Mouse (Mus musculus) stomach, embryonic 15.5 days (tissue): ENCODE measurements around the gene Igdcc3. TPM values are rescaled to one million over a fixed set of nuclear protein-coding genes. Genes with fewer than 3 reads are reported as not detected.

Experiments
- ATAC-seq: fragments of 200-750 bp; cut with Nextera tagmentation; 2 replicates; pipeline ENCODE4 v1.8.0; 2017; ENCODE audit warnings: low read depth, moderate number of reproducible peaks, moderate TSS enrichment; ENCODE audit not compliant: insufficient read depth, low FRiP score
- H3K27ac ChIP-seq: fragments of 300-500 bp; sonication (generic); 2 replicates; pipeline ENCODE4 v1.5.1; 2015; ENCODE audit warnings: mild to moderate bottlenecking, inconsistent platforms
- H3K27me3 ChIP-seq: fragments of 300-500 bp; sonication (generic); replicated peaks from 2 replicates; pipeline ENCODE4 v1.6.1; 2015; ENCODE audit warnings: inconsistent platforms
- H3K36me3 ChIP-seq: fragments of 300-500 bp; sonication (generic); 2 replicates; pipeline ENCODE4 v1.6.1; 2015; ENCODE audit warnings: inconsistent platforms
- H3K4me1 ChIP-seq: fragments of 300-500 bp; sonication (generic); 2 replicates; pipeline ENCODE4 v1.6.1; 2015; ENCODE audit warnings: inconsistent platforms
- H3K4me2 ChIP-seq: fragments of 300-500 bp; sonication (generic); 2 replicates; pipeline ENCODE4 v1.6.1; 2015; ENCODE audit warnings: mild to moderate bottlenecking, inconsistent platforms
- H3K4me3 ChIP-seq: fragments of 300-500 bp; sonication (generic); replicated peaks from 2 replicates; pipeline ENCODE4 v1.5.1; 2015; ENCODE audit warnings: inconsistent platforms
- H3K9ac ChIP-seq: fragments of 300-500 bp; sonication (generic); 2 replicates; pipeline ENCODE4 v1.6.1; 2015; ENCODE audit warnings: inconsistent platforms
- H3K9me3 ChIP-seq: fragments of 300-500 bp; sonication (generic); 2 replicates; pipeline ENCODE4 v1.6.1; 2016; ENCODE audit warnings: inconsistent platforms
- WGBS: fragments of 180-500 bp; shearing (Covaris S2); methylation state at CpG from one replicate; pipeline ENCODE4 v1.1.7; 2015; 5-methylcytosine and 5-hydroxymethylcytosine counted together
- polyA plus RNA-seq: library from polyadenylated mRNA; unstranded; fragments of >200 nt; fragmentation: Nextera tagmentation; extraction: Ambion mirVana; gene quantifications from 2 replicates; pipeline ENCODE4 v1.2.1, GENCODE M21; 2015

The Igdcc3 gene
- polyA plus RNA-seq, 1 experiment from 2014 or later: 1.5 TPM

- Histone ChIP-seq H3K27me3 (no peaks in the 10 kb centered on the region), H3K36me3 (peaks cover 19% of the 10 kb centered on the region), H3K4me3 (no peak overlapping the region), H3K9me3 (no peaks in the 10 kb centered on the region), H3K27ac (no peak overlapping the region), H3K4me1 (peaks cover 23% of the 10 kb centered on the region), H3K9ac (no peak overlapping the region), H3K4me2 (no peak overlapping the region)
- 90% methylated on average over 2 of the region's 2 CpGs for WGBS
- no peak for ATAC-seq
These were observed 27.3 kb upstream of the Igdcc3 start for GRCm38 (mm10) chr9:65113694-65114093.

GRCm38 (mm10) chr9:65115891-65116290, 25.1 kb upstream of the Igdcc3 start:
- Histone ChIP-seq H3K9me3 (no peaks in the 10 kb centered on the region), H3K36me3 (peaks cover 23% of the 10 kb centered on the region), H3K4me1 (peaks cover 8% of the 10 kb centered on the region; the same call in 1 of the 2 replicates), H3K9ac (no peak overlapping the region), H3K4me3 (no peak overlapping the region), H3K27ac (no peak overlapping the region), H3K27me3 (no peaks in the 10 kb centered on the region), H3K4me2 (no peak overlapping the region)
- no peak for ATAC-seq
- WGBS: 67% methylated on average over 2 of the region's 2 CpGs

GRCm38 (mm10) chr9:65117516-65117915, 23.5 kb upstream of the Igdcc3 start:
- WGBS: 69% methylated on average over 2 of the region's 2 CpGs
- no peak for ATAC-seq
- H3K9me3 ChIP-seq: no peaks in the 10 kb centered on the region

GRCm38 (mm10) chr9:65120935-65121334, 20.1 kb upstream of the Igdcc3 start:
- no peak for ATAC-seq
- Histone ChIP-seq H3K9me3 (no peaks in the 10 kb centered on the region), H3K4me1 (peaks cover 10% of the 10 kb centered on the region; the same call in 1 of the 2 replicates), H3K36me3 (peaks cover 10% of the 10 kb centered on the region; the same call in 1 of the 2 replicates), H3K27me3 (no peaks in the 10 kb centered on the region; the same call in 1 of the 2 replicates), H3K27ac (no peak overlapping the region), H3K4me3 (no peak overlapping the region), H3K4me2 (no peak overlapping the region), H3K9ac (no peak overlapping the region)
- 13% methylated on average over 3 of the region's 3 CpGs for WGBS

More at GRCm38 (mm10) chr9:65117516-65117915, 23.5 kb upstream of the Igdcc3 start:
- H3K9ac ChIP-seq: no peak overlapping the region
- no peaks in the 10 kb centered on the region; the same call in 1 of the 2 replicates for H3K27me3 ChIP-seq
- H3K4me3 ChIP-seq: no peak overlapping the region
- no peak overlapping the region for H3K4me2 ChIP-seq
- peaks cover 8% of the 10 kb centered on the region; the same call in 1 of the 2 replicates for H3K4me1 ChIP-seq
- peaks cover 23% of the 10 kb centered on the region for H3K36me3 ChIP-seq
- no peak overlapping the region for H3K27ac ChIP-seq

GRCm38 (mm10) chr9:65122545-65122944, 18.4 kb upstream of the Igdcc3 start:
- Histone ChIP-seq H3K36me3 (peaks cover 18% of the 10 kb centered on the region; the same call in 1 of the 2 replicates), H3K4me1 (peaks cover 10% of the 10 kb centered on the region; the same call in 1 of the 2 replicates), H3K27ac (no peak overlapping the region), H3K9me3 (no peaks in the 10 kb centered on the region), H3K27me3 (no peaks in the 10 kb centered on the region; the same call in 1 of the 2 replicates), H3K4me2 (no peak overlapping the region), H3K4me3 (no peak overlapping the region), H3K9ac (no peak overlapping the region)
- ATAC-seq: no peak
- 26% methylated on average over 18 of the region's 18 CpGs for WGBS

GRCm38 (mm10) chr9:65123552-65124168, 17.3 kb upstream of the Igdcc3 start:
- no peaks in the 10 kb centered on the region; the same call in 1 of the 2 replicates for H3K27me3 ChIP-seq
- peaks cover 12% of the 10 kb centered on the region; the same call in 1 of the 2 replicates for H3K36me3 ChIP-seq
- H3K4me1 ChIP-seq: peaks cover 10% of the 10 kb centered on the region; the same call in 1 of the 2 replicates
- ATAC-seq: peak; percentile 42; the same call in 1 of the 2 replicates
- peak overlapping the region; percentile 70 for H3K4me2 ChIP-seq
- WGBS: 11% methylated on average over 48 of the region's 48 CpGs
- H3K9ac ChIP-seq: no peak overlapping the region
- H3K27ac ChIP-seq: no peak overlapping the region
- H3K4me3 ChIP-seq: peak overlapping the region; percentile 34
- no peaks in the 10 kb centered on the region for H3K9me3 ChIP-seq

GRCm38 (mm10) chr9:65128123-65128815, 12.7 kb upstream of the Igdcc3 start:
- ATAC-seq: no peak
- Histone ChIP-seq H3K4me1 (peaks cover 8% of the 10 kb centered on the region; the same call in 1 of the 2 replicates), H3K9me3 (no peaks in the 10 kb centered on the region), H3K36me3 (0 out of 2 replicates have a peak, but pooled peaks cover 8% of the 10 kb centered on the region), H3K4me3 (no peak overlapping the region), H3K27me3 (no peaks in the 10 kb centered on the region), H3K4me2 (peak overlapping the region; percentile 19), H3K9ac (no peak overlapping the region), H3K27ac (no peak overlapping the region)
- WGBS: 22% methylated on average over 25 of the region's 25 CpGs

- 79% methylated on average over 5 of the region's 5 CpGs for WGBS
- H3K9me3 ChIP-seq: no peaks in the 10 kb centered on the region
- no peak overlapping the region for H3K9ac ChIP-seq
- ATAC-seq: no peak
- H3K27ac ChIP-seq: no peak overlapping the region
- H3K4me3 ChIP-seq: no peak overlapping the region
- H3K27me3 ChIP-seq: no peaks in the 10 kb centered on the region
- H3K36me3 ChIP-seq: 0 out of 2 replicates have a peak, but pooled peaks cover under 1% of the 10 kb centered on the region
- H3K4me2 ChIP-seq: no peak overlapping the region
- no peaks in the 10 kb centered on the region for H3K4me1 ChIP-seq
These were observed 9.3 kb upstream of the Igdcc3 start for GRCm38 (mm10) chr9:65131717-65132116.

- 7% methylated on average over 10 of the region's 10 CpGs for WGBS
- no peak for ATAC-seq
- H3K36me3 ChIP-seq: no peaks in the 10 kb centered on the region
- no peaks in the 10 kb centered on the region for H3K4me1 ChIP-seq
- no peaks in the 10 kb centered on the region for H3K9me3 ChIP-seq
- H3K4me2 ChIP-seq: no peak overlapping the region
- H3K4me3 ChIP-seq: no peak overlapping the region
- no peaks in the 10 kb centered on the region for H3K27me3 ChIP-seq
- H3K9ac ChIP-seq: no peak overlapping the region
- H3K27ac ChIP-seq: no peak overlapping the region
These were observed 7.2 kb upstream of the Igdcc3 start for GRCm38 (mm10) chr9:65133739-65134138.

GRCm38 (mm10) chr9:65135126-65135525, 5.9 kb upstream of the Igdcc3 start:
- H3K9ac ChIP-seq: no peak overlapping the region
- no peak for ATAC-seq
- H3K27ac ChIP-seq: no peak overlapping the region
- H3K4me2 ChIP-seq: no peak overlapping the region
- 0 out of 2 replicates have a peak, but pooled peaks cover 3% of the 10 kb centered on the region for H3K27me3 ChIP-seq
- 0 out of 2 replicates have a peak, but pooled peaks cover under 1% of the 10 kb centered on the region for H3K4me1 ChIP-seq
- no peaks in the 10 kb centered on the region for H3K36me3 ChIP-seq
- WGBS: 84% methylated on average over 4 of the region's 4 CpGs
- H3K4me3 ChIP-seq: no peak overlapping the region
- H3K9me3 ChIP-seq: no peaks in the 10 kb centered on the region

GRCm38 (mm10) chr9:65140491-65140890, 498 bp upstream of the Igdcc3 start:
- 3% methylated on average over 8 of the region's 8 CpGs for WGBS
- H3K4me2 ChIP-seq: peak overlapping the region; percentile 93
- no peak overlapping the region for H3K27ac ChIP-seq
- no peak for ATAC-seq
- H3K9ac ChIP-seq: peak overlapping the region; percentile 33; the same call in 1 of the 2 replicates
- no peaks in the 10 kb centered on the region for H3K36me3 ChIP-seq
- H3K27me3 ChIP-seq: 0 out of 2 replicates have a peak, but pooled peaks cover 9% of the 10 kb centered on the region
- peak overlapping the region; percentile 69 for H3K4me3 ChIP-seq
- H3K4me1 ChIP-seq: peaks cover 15% of the 10 kb centered on the region
- no peaks in the 10 kb centered on the region for H3K9me3 ChIP-seq
